Mouse (Mus musculus) frontal cortex, postnatal 14 days (tissue): Measurements from ENCODE around the gene Olfr578.

Source experiments
- DNase-seq, 2 experiments: peaks; one replicate each; pipeline ENCODE4 v3.0.0; 2022; ENCODE audit warnings: low spot score in 2 of 2

The Olfr578 gene

GRCm38 (mm10) chr7:102989224-102989623 is at the start of gene Olfr578:
Olfr578 (minus strand) TSS chr7:102989324.
- no peak for DNase-seq

- no peak for DNase-seq
Measured at GRCm38 (mm10) chr7:103037724-103038123, 48.6 kb upstream of the Olfr578 start, which contains the start of gene Olfr582. Olfr582 (plus strand) TSS chr7:103038024.

GRCm38 (mm10) chr7:102975843-102976242 is 13.3 kb downstream of the Olfr578 start, which contains the start of gene Olfr577:
Olfr577 (minus strand) TSS chr7:102975943.
- no peak for DNase-seq

GRCm38 (mm10) chr7:102974399-102974798 is 14.7 kb downstream of the Olfr578 start:
- no peak for DNase-seq

GRCm38 (mm10) chr7:102962360-102962759 is 26.8 kb downstream of the Olfr578 start, which contains the start of gene Olfr576:
Olfr576 (plus strand) TSS chr7:102962660.
- no peak for DNase-seq

- no peak for DNase-seq
Measured at GRCm38 (mm10) chr7:102958593-102958992, 30.5 kb downstream of the Olfr578 start, which contains the start of gene Olfr575. Olfr575 (minus strand) TSS chr7:102958775.

- DNase-seq, result no peak
Measured at GRCm38 (mm10) chr7:102958137-102958536, 31.0 kb downstream of the Olfr578 start.

- no peak for DNase-seq
Measured at GRCm38 (mm10) chr7:102950732-102951131, 38.4 kb downstream of the Olfr578 start.

- DNase-seq, result no peak
Measured at GRCm38 (mm10) chr7:102948167-102948566, 41.0 kb downstream of the Olfr578 start, which contains the start of gene Olfr574. Olfr574 (plus strand) TSS chr7:102948467.

GRCm38 (mm10) chr7:102943417-102943816 is 45.7 kb downstream of the Olfr578 start:
- no peak for DNase-seq

- no peak for DNase-seq
Measured at GRCm38 (mm10) chr7:102942475-102942874, 46.6 kb downstream of the Olfr578 start, which contains the start of gene Olfr573-ps1. Olfr573-ps1 (minus strand) TSS chr7:102942575.
